In the genomic region with DNA sequence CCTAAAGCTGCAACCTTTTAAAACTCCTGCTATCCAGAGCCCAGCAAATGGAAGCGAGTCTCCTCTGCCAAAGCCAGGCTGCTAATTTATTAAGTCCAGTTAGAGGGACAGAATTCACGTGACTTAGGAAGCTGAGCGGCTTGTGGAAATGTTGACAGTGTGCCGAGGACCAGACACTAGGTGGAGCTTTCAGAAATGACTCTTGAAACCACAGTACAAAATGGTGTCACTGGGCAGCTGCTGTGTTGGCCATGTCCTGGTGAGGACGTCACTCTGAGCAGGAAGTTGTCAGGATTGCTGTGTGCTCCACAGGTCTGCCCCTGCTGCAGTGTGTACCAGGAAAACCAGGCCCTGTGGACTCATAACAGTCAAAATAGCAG, we compare ENCODE assay signal across 9 mouse cellular contexts.
A peak's percentile ranks its signal among the peaks of the same experiment; 100 is the strongest.
DNase-seq lines count a peak whose midpoint lies in the region; ATAC-seq and TF ChIP-seq lines count a peak whose summit lies in the region.
"Had no signal": no experiment of that assay in that cellular context is flagged by ENCODE, and none has a peak within 500 bp of the region (broad histone marks: within the 10 kb centered on the region; RNA-seq: fewer than 3 reads in every experiment).

No protein-coding gene starts in this region.

- 81% methylated on average over 5 of the region's 5 CpGs for WGBS in midbrain, embryonic 10.5 days
- 83% methylated on average over 5 of the region's 5 CpGs for WGBS in midbrain, embryonic 16.5 days
- 68% methylated on average over 5 of the region's 5 CpGs for WGBS in midbrain, postnatal 0 days
- 83% methylated on average over 5 of the region's 5 CpGs for WGBS in forebrain, embryonic 15.5 days

- ATAC-seq in midbrain, embryonic 16.5 days: no peak
- no peak for ATAC-seq in midbrain, postnatal 0 days (ENCODE audit: low FRiP score)
- ATAC-seq in forebrain, embryonic 15.5 days (replicated peaks): no peak

- 0 out of 2 replicates have a peak overlapping the region, but pooled peaks have one; percentile 38 for H3K27ac ChIP-seq in midbrain, embryonic 10.5 days (replicated peaks)
- no peak overlapping the region for H3K27ac ChIP-seq in midbrain, embryonic 16.5 days (ENCODE audit: low read length)
- H3K27ac ChIP-seq in brown adipose tissue, adult 24 weeks (replicated peaks; ENCODE audit: low read depth, low read length): peak overlapping the region; percentile 47; the same call in 1 of the 2 replicates
- no peak overlapping the region for H3K27ac ChIP-seq in midbrain, postnatal 0 days (ENCODE audit: low read depth, low read length)
- H3K27ac ChIP-seq in forebrain, embryonic 15.5 days (replicated peaks): no peak overlapping the region
- H3K27ac ChIP-seq: limb, embryonic 15.5 days had no signal

- H3K4me3 ChIP-seq in midbrain, embryonic 10.5 days: no peak overlapping the region
- no peak overlapping the region for H3K4me3 ChIP-seq in midbrain, embryonic 16.5 days (ENCODE audit: low read depth, low read length)
- no peak overlapping the region for H3K4me3 ChIP-seq in brown adipose tissue, adult 24 weeks (ENCODE audit: insufficient read depth, low read depth, low read length)
- H3K4me3 ChIP-seq in midbrain, postnatal 0 days (ENCODE audit: low read depth, low read length): no peak overlapping the region
- no peak overlapping the region for H3K4me3 ChIP-seq in forebrain, embryonic 15.5 days

- no peak overlapping the region for H3K9ac ChIP-seq in midbrain, embryonic 16.5 days (ENCODE audit: low read depth, low read length)
- H3K9ac ChIP-seq in midbrain, postnatal 0 days (replicated peaks; ENCODE audit: low read length, poor library complexity, severe bottlenecking): no peak overlapping the region
- H3K9ac ChIP-seq in forebrain, embryonic 15.5 days (replicated peaks): no peak overlapping the region
- H3K9ac ChIP-seq: limb, embryonic 15.5 days had no signal

- peak; percentile 25 for TF ChIP-seq CTCF in midbrain, postnatal 0 days (IDR thresholded peaks at IDR 0.05)

- no peaks in the 10 kb centered on the region for H3K27me3 ChIP-seq in midbrain, embryonic 10.5 days (ENCODE audit: low read depth, poor library complexity, severe bottlenecking)
- no peaks in the 10 kb centered on the region for H3K27me3 ChIP-seq in midbrain, embryonic 16.5 days (ENCODE audit: control insufficient read depth, insufficient read depth, low read depth, low read length)
- no peaks in the 10 kb centered on the region for H3K27me3 ChIP-seq in midbrain, postnatal 0 days (ENCODE audit: insufficient read depth, low read length)
- H3K27me3 ChIP-seq in forebrain, embryonic 15.5 days: no peaks in the 10 kb centered on the region
- H3K27me3 ChIP-seq: limb, embryonic 15.5 days had no signal

- H3K4me2 ChIP-seq in midbrain, embryonic 16.5 days (ENCODE audit: low read length): no peak overlapping the region
- no peak overlapping the region; the same call in 1 of the 2 replicates for H3K4me2 ChIP-seq in midbrain, postnatal 0 days (ENCODE audit: low read depth, low read length, poor library complexity, severe bottlenecking)
- H3K4me2 ChIP-seq in forebrain, embryonic 15.5 days (replicated peaks): no peak overlapping the region

- no peaks in the 10 kb centered on the region for H3K9me3 ChIP-seq in midbrain, embryonic 10.5 days (replicated peaks)
- no peaks in the 10 kb centered on the region for H3K9me3 ChIP-seq in midbrain, embryonic 16.5 days (replicated peaks; ENCODE audit: control insufficient read depth, low read length, poor library complexity, severe bottlenecking)
- no peaks in the 10 kb centered on the region for H3K9me3 ChIP-seq in midbrain, postnatal 0 days (ENCODE audit: low read length)
- H3K9me3 ChIP-seq in forebrain, embryonic 15.5 days: no peaks in the 10 kb centered on the region
- H3K9me3 ChIP-seq: limb, embryonic 15.5 days had no signal

- intact Hi-C loops in left cerebral cortex, postnatal 36 days (cut with DNase I): loop anchor here (2.0 to 5.0 kb wide), 2 partner anchors 86 to 605 kb away; partner anchors contain the start of gene Ccdc71l

- DNase-seq in midbrain, embryonic 10.5 days (ENCODE audit: low spot score): no peak
- peak; percentile 21 for DNase-seq in kidney, postnatal 14 days
- peak; percentile 9 for DNase-seq in midbrain, postnatal 0 days (ENCODE audit: low spot score)
- no peak for DNase-seq in left cerebral cortex, postnatal 36 days (ENCODE audit: low spot score in 2 of 2)
- no peak for DNase-seq in testis, postnatal 14 days (ENCODE audit: low spot score)

- no peaks in the 10 kb centered on the region for H3K36me3 ChIP-seq in midbrain, embryonic 10.5 days
- H3K36me3 ChIP-seq in midbrain, embryonic 16.5 days (ENCODE audit: control insufficient read depth, insufficient read depth, low read length): no peaks in the 10 kb centered on the region
- no peaks in the 10 kb centered on the region for H3K36me3 ChIP-seq in midbrain, postnatal 0 days (ENCODE audit: insufficient read depth, low read length)
- H3K36me3 ChIP-seq in forebrain, embryonic 15.5 days: no peaks in the 10 kb centered on the region
- H3K36me3 ChIP-seq: limb, embryonic 15.5 days had no signal

- H3K4me1 ChIP-seq in midbrain, embryonic 10.5 days: no peaks in the 10 kb centered on the region
- 0 out of 2 replicates have a peak, but pooled peaks cover 2% of the 10 kb centered on the region for H3K4me1 ChIP-seq in midbrain, embryonic 16.5 days (ENCODE audit: control insufficient read depth, insufficient read depth, low read length)
- no peaks in the 10 kb centered on the region for H3K4me1 ChIP-seq in brown adipose tissue, adult 24 weeks (ENCODE audit: control insufficient read depth, insufficient read depth, insufficient read length, low read length)
- no peaks in the 10 kb centered on the region for H3K4me1 ChIP-seq in midbrain, postnatal 0 days (ENCODE audit: insufficient read depth, low read length)
- H3K4me1 ChIP-seq in forebrain, embryonic 15.5 days: no peaks in the 10 kb centered on the region
- H3K4me1 ChIP-seq: limb, embryonic 15.5 days had no signal

Comparison
In these comparisons a context has a peak if more than half of its experiments do, and no peak if none do; other contexts are left out.
1. DNase-seq: peak in kidney, postnatal 14 days (single experiment) and midbrain, postnatal 0 days (single experiment); none in midbrain, embryonic 10.5 days (single experiment), left cerebral cortex, postnatal 36 days (0 of 2) and testis, postnatal 14 days (single experiment).
2. H3K27ac ChIP-seq: peak in midbrain, embryonic 10.5 days (single experiment) and brown adipose tissue, adult 24 weeks (single experiment); none in midbrain, embryonic 16.5 days (single experiment), midbrain, postnatal 0 days (single experiment) and forebrain, embryonic 15.5 days (single experiment).